Mouse (Mus musculus) olfactory bulb, adult 2 months (tissue): ENCODE measurements at regions not wholly inside any gene's neighbourhood (a gene's known extent, or its start where the extent isn't known, plus 50 kb on each side); places are given as distances from the start of the nearest gene placed in this dataset.

Experiments
- CTCF ChIP-seq: fragments of 200-500 bp; IDR thresholded peaks from 2 replicates; pipeline ENCODE4 v1.5.1; 2012; ENCODE audit warnings: low read depth, mild to moderate bottlenecking, low read length, moderate library complexity; ENCODE audit not compliant: insufficient read depth
- POLR2A ChIP-seq: fragments of 200-500 bp; IDR thresholded peaks from 2 replicates; pipeline ENCODE4 v1.6.1; 2012; ENCODE audit warnings: mild to moderate bottlenecking, low read depth, low read length, moderate library complexity; ENCODE audit not compliant: insufficient read depth

- no peak for TF ChIP-seq CTCF
- TF ChIP-seq POLR2A = no peak
Observed at GRCm38 (mm10) chr16:92939618-92940017, 113.7 kb upstream of the Runx1 start.
